Mouse (Mus musculus): ENCODE measurements around the gene Hes2. TPM values are rescaled to one million over a fixed set of nuclear protein-coding genes. Genes with fewer than 3 reads are reported as not detected.

The Hes2 gene
- polyA plus RNA-seq (2015; fragmentation: Nextera tagmentation; extraction: Ambion mirVana): 0.26 and 0.61 TPM in 2 replicates

DNA sequence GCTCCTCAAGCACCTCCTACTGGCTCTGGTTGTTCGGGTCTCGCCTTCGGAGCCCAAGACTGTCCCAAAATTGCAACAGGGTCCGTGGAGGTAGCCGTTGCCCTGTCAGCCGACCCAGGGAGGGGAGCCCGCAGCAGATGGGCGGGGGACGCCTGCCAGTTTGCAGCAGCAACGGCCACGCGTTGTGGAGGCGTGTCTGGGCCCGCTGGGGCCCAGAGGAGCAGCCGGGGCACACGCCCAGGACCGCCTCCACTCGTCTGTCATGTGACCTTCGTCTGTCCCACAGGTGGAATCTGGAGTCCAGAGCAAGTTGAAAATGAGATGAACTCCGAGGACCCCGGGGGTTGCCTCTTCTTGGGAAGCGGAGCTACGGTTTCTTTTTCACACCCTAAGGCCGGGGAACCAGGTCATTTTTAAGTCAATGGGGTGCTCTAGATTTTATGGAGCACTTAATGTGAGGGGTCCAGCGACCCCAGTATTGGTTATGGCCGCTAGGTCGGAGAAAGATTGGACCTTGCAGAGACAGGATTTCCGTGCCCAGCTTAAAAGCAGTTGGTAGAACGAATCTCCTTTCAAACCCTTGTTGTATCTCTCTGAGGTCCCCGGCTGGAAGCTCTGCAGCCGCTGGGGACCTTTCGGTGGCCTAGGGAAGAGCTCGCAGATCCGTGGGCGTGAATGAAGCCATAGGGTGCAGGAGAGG, at the start of gene Hes2:
Hes2 (plus strand) TSS at position 283 of the 700 bp plus-strand sequence.
- H3K4me3 ChIP-seq: peak within 1 kb of the TSS; percentile 23
- WGBS: 4% methylated on average over 35 of the region's 35 CpGs
- H3K4me2 ChIP-seq: peak within 1 kb of the TSS; percentile 43
- H3K9ac ChIP-seq: no peak within 1 kb of the TSS
- no peak within 1 kb of the TSS for H3K27ac ChIP-seq
- no peaks in the 10 kb centered on the region for H3K9me3 ChIP-seq
- ATAC-seq (ENCODE audit: borderline replicate concordance, extremely low read depth, low FRiP score, low TSS enrichment): no peak
- H3K4me1 ChIP-seq: peaks cover 9% of the 10 kb centered on the region
- H3K36me3 ChIP-seq: no peaks in the 10 kb centered on the region
- peaks cover 81% of the 10 kb centered on the region for H3K27me3 ChIP-seq

DNA sequence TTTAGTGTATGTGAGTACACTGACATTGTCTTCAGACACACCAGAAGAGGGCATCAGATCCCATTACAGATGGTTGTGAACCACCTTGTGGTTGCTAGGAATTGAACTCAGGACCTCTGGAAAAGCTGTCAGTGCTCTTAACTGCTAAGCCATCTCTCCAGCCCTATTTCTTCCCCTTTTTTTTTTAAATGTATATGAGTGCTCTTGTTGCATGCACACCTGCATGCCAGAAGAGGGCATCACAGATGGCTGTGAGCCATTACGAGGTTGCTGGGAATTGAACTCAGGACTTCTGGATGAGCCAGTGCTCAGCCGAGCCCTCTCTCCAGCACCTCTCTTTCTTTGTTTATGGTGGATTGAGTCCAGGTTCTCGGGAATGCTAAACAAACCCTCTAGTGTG, 49.2 kb upstream of the Hes2 start:
- H3K36me3 ChIP-seq: peaks cover 67% of the 10 kb centered on the region
- H3K27ac ChIP-seq: no peak overlapping the region
- H3K27me3 ChIP-seq: peaks cover 5% of the 10 kb centered on the region
- H3K4me2 ChIP-seq: no peak overlapping the region
- no peaks in the 10 kb centered on the region for H3K9me3 ChIP-seq
- ATAC-seq (ENCODE audit: borderline replicate concordance, extremely low read depth, low FRiP score, low TSS enrichment): no peak
- WGBS: 49% methylated on average over 3 of the region's 3 CpGs
- H3K9ac ChIP-seq: no peak overlapping the region
- H3K4me3 ChIP-seq: no peak overlapping the region
- H3K4me1 ChIP-seq: peaks cover 24% of the 10 kb centered on the region

DNA sequence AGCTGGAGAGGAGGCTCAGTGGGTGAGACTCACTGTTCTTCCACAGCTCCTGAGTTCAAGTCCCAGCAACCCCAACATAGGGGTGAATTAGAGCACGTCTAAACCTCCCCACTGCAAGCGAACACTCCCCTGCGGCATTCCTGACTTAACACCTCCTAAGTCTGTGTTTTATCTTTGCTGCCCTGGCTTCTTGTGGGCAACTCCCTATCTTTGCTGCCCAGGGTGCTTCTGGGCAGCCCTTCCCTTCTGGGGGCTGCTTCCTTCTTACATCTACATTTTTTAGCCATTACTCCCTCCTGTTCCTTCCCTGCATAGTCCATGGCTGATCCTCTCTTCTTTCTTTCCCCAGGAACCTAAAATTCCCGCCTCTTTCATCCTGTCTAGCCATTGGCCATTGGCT, 48.0 kb upstream of the Hes2 start:
- Histone ChIP-seq H3K27me3 (peaks cover 17% of the 10 kb centered on the region), H3K4me3 (no peak overlapping the region), H3K4me2 (no peak overlapping the region), H3K4me1 (peaks cover 35% of the 10 kb centered on the region), H3K9me3 (no peaks in the 10 kb centered on the region), H3K36me3 (peaks cover 69% of the 10 kb centered on the region), H3K27ac (no peak overlapping the region), H3K9ac (no peak overlapping the region)
- ATAC-seq (ENCODE audit: borderline replicate concordance, extremely low read depth, low FRiP score, low TSS enrichment): no peak
- 79% methylated on average over 4 of the region's 4 CpGs for WGBS

DNA sequence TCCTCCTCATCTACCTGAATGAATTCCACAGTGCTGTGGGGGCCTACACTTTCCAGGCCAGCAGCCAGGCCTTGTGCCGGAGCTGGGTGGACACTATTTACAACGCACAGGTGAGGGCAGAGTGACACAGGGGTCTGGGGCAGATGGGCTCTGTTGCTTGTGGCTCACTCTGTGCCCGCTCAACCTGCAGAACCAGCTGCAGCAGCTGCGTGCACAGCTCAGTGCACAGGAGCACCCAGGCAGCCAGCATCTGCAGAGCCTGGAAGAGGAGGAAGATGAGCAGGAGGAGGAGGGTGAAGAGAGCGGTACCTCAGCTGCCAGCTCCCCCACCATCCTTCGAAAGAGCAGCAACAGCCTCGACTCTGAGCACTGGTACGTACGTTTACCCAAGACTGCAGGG, 46.3 kb upstream of the Hes2 start:
- Histone ChIP-seq H3K9me3 (no peaks in the 10 kb centered on the region), H3K9ac (no peak overlapping the region), H3K4me3 (no peak overlapping the region), H3K4me2 (no peak overlapping the region), H3K27ac (no peak overlapping the region), H3K27me3 (peaks cover 31% of the 10 kb centered on the region), H3K36me3 (peaks cover 63% of the 10 kb centered on the region), H3K4me1 (peaks cover 34% of the 10 kb centered on the region)
- no peak for ATAC-seq (ENCODE audit: borderline replicate concordance, extremely low read depth, low FRiP score, low TSS enrichment)
- 78% methylated on average over 9 of the region's 9 CpGs for WGBS

DNA sequence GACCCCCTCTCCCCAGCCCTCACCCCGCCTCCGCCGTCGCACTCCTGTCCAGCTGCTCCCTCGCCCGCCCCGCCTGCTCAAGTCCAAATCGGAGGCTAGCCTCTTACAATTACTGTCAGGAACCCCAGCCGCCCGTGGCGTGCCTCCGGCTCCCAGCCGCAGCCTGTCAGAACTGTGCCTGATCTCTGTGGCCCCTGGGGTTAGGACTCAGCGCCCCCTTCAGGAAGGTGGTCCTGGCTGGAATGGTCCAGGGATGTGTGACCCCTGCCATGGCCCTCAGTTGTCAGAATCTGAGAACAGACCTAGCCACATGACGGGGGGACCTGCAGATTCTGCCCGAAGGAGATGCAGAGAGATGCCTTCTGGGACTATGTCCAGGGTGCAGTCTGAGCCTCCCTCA, 44.6 kb upstream of the Hes2 start:
- H3K4me3 ChIP-seq: no peak overlapping the region
- H3K4me2 ChIP-seq: no peak overlapping the region
- H3K36me3 ChIP-seq: peaks cover 54% of the 10 kb centered on the region
- H3K4me1 ChIP-seq: peaks cover 17% of the 10 kb centered on the region
- H3K9me3 ChIP-seq: no peaks in the 10 kb centered on the region
- 72% methylated on average over 16 of the region's 16 CpGs for WGBS
- H3K27ac ChIP-seq: no peak overlapping the region
- peaks cover 48% of the 10 kb centered on the region for H3K27me3 ChIP-seq
- H3K9ac ChIP-seq: no peak overlapping the region
- ATAC-seq (ENCODE audit: borderline replicate concordance, extremely low read depth, low FRiP score, low TSS enrichment): no peak

DNA sequence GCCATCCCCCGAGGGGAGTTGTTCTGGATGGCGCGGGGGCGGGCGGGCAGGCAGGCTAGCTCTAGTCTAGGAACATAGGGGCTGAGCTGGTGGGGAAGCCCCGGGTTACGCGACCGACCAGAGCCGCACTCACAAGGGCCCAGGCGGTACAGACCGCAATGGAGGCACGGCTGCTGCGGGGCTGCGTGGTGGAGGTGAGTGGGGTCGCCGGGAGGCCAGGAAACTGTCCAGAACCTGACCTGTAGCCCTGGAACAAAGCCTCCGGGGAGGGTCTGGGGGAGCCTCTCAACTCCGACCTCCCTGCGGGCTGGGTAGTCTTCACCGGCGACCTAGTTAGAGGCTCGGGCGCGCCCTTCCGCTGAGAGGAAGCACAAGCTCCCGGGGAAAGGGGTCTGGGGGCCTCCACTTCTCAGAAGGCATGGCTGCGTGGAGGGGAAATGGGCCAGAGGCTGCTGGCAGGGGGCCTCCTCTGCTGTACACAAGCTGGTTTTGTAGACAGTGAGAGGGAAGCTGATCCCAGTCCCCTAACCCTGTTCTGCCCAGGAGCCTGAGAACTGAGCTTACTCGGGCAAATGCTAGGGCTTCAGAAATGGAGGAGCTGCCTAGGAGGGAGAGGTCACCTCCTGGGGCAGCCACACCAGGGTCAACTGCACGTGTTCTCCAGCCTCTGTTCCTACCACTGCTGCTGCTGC, 42.6 kb upstream of the Hes2 start, which contains the start of gene Tnfrsf25:
Tnfrsf25 (plus strand) TSS at position 14 of the 692 bp plus-strand sequence.
- 4% methylated on average over 30 of the region's 30 CpGs for WGBS

GRCm38 (mm10) chr4:152117538-152117937, 41.1 kb upstream of the Hes2 start:
- no peak overlapping the region for H3K9ac ChIP-seq
- H3K36me3 ChIP-seq: peaks cover 27% of the 10 kb centered on the region
- WGBS: 57% methylated on average over 9 of the region's 9 CpGs
- no peak for ATAC-seq (ENCODE audit: borderline replicate concordance, extremely low read depth, low FRiP score, low TSS enrichment)
- no peaks in the 10 kb centered on the region for H3K9me3 ChIP-seq
- H3K4me1 ChIP-seq: peaks cover 38% of the 10 kb centered on the region
- no peak overlapping the region for H3K4me3 ChIP-seq
- H3K4me2 ChIP-seq: no peak overlapping the region
- peaks cover 83% of the 10 kb centered on the region for H3K27me3 ChIP-seq
- H3K27ac ChIP-seq: no peak overlapping the region

More for the DNA sequence above, 42.6 kb upstream of the Hes2 start, which contains the start of gene Tnfrsf25:
- H3K27me3 ChIP-seq: peaks cover 68% of the 10 kb centered on the region
- peak within 1 kb of the TSS; percentile 17 for H3K9ac ChIP-seq
- H3K27ac ChIP-seq: no peak within 1 kb of the TSS
- H3K4me3 ChIP-seq: 0 out of 2 replicates have a peak within 1 kb of the TSS, but pooled peaks have one; percentile 1
- peak; percentile 13; the same call in 1 of the 2 replicates for ATAC-seq (ENCODE audit: borderline replicate concordance, extremely low read depth, low FRiP score, low TSS enrichment)
- H3K9me3 ChIP-seq: no peaks in the 10 kb centered on the region
- peaks cover 38% of the 10 kb centered on the region for H3K36me3 ChIP-seq
- H3K4me1 ChIP-seq: peaks cover 35% of the 10 kb centered on the region
- peak within 1 kb of the TSS; percentile 45 for H3K4me2 ChIP-seq

GRCm38 (mm10) chr4:152119396-152120292, 39.0 kb upstream of the Hes2 start:
- Histone ChIP-seq H3K9ac (no peak overlapping the region), H3K27me3 (peaks cover 96% of the 10 kb centered on the region), H3K4me2 (peak overlapping the region; percentile 23; the same call in 1 of the 2 replicates), H3K9me3 (no peaks in the 10 kb centered on the region), H3K4me3 (no peak overlapping the region), H3K4me1 (peaks cover 37% of the 10 kb centered on the region), H3K27ac (no peak overlapping the region), H3K36me3 (peaks cover 5% of the 10 kb centered on the region; the same call in 1 of the 2 replicates)
- no peak for ATAC-seq (ENCODE audit: borderline replicate concordance, extremely low read depth, low FRiP score, low TSS enrichment)
- WGBS: 9% methylated on average over 39 of the region's 39 CpGs

- H3K4me2 ChIP-seq: peak overlapping the region; percentile 36
- 2% methylated on average over 31 of the region's 31 CpGs for WGBS
- no peak for ATAC-seq (ENCODE audit: borderline replicate concordance, extremely low read depth, low FRiP score, low TSS enrichment)
These were observed 38.1 kb upstream of the Hes2 start for GRCm38 (mm10) chr4:152120311-152121182.

DNA sequence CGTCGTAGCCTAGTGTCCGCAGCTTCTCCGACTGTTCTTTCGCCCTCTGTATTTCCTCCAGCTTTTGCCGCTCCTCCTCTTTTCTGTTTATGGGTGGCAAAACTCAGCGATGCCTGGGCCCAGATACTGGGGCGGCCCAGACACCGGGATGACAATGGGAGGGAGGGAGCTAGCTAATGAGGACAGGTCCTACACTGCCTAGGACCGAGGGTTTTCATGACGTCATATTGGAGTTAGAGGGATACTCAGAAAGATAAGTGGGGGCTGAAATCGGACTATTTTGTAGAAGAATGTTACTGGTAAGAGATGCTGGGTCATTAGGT, 37.5 kb upstream of the Hes2 start:
- peak overlapping the region; percentile 36 for H3K4me2 ChIP-seq
- H3K4me3 ChIP-seq: no peak overlapping the region; the same call in 1 of the 2 replicates
- no peak overlapping the region for H3K9ac ChIP-seq
- no peaks in the 10 kb centered on the region for H3K36me3 ChIP-seq
- H3K27me3 ChIP-seq: peaks cover 97% of the 10 kb centered on the region
- H3K4me1 ChIP-seq: peaks cover 34% of the 10 kb centered on the region
- 3% methylated on average over 12 of the region's 12 CpGs for WGBS
- no peak overlapping the region for H3K27ac ChIP-seq
- ATAC-seq (ENCODE audit: borderline replicate concordance, extremely low read depth, low FRiP score, low TSS enrichment): no peak
- H3K9me3 ChIP-seq: no peaks in the 10 kb centered on the region

More at GRCm38 (mm10) chr4:152120311-152121182, 38.1 kb upstream of the Hes2 start:
- Histone ChIP-seq H3K27ac (no peak overlapping the region), H3K4me3 (peak overlapping the region; percentile 20; the same call in 1 of the 2 replicates), H3K36me3 (no peaks in the 10 kb centered on the region), H3K9me3 (no peaks in the 10 kb centered on the region), H3K4me1 (peaks cover 34% of the 10 kb centered on the region), H3K27me3 (peaks cover 96% of the 10 kb centered on the region), H3K9ac (no peak overlapping the region)

All from lung, embryonic 15.5 days (tissue).